Mouse (Mus musculus) forebrain, embryonic 12.5 days (tissue): ENCODE results near the gene Atf7. TPM values are rescaled to one million over a fixed set of nuclear protein-coding genes. Genes with fewer than 3 reads are reported as not detected.
"Not testable (repeated sequence)": the region's sequence is repeated elsewhere in the genome, so short reads cannot be mapped to it uniquely, and the experiment has no call there.

Experiments used
- ATAC-seq: fragments of 200-750 bp; cut with Nextera tagmentation; 2 replicates; pipeline ENCODE4 v1.8.0; 2017; ENCODE audit warnings: moderate TSS enrichment; ENCODE audit not compliant: low FRiP score
- H3K27ac ChIP-seq: fragments of 300-500 bp; sonication (generic); 2 replicates; pipeline ENCODE4 v1.5.1; 2016; ENCODE audit warnings: mild to moderate bottlenecking
- H3K27me3 ChIP-seq: fragments of 300-500 bp; sonication (generic); 2 replicates; pipeline ENCODE4 v1.6.1; 2016; ENCODE audit warnings: mild to moderate bottlenecking
- H3K36me3 ChIP-seq: fragments of 300-500 bp; sonication (generic); replicated peaks from 2 replicates; pipeline ENCODE4 v1.6.1; 2016; ENCODE audit warnings: mild to moderate bottlenecking
- H3K4me1 ChIP-seq: fragments of 300-500 bp; sonication (generic); 2 replicates; pipeline ENCODE4 v1.6.1; 2016
- H3K4me2 ChIP-seq: fragments of 300-500 bp; sonication (generic); 2 replicates; pipeline ENCODE4 v1.6.1; 2016; ENCODE audit warnings: mild to moderate bottlenecking, moderate library complexity
- H3K4me3 ChIP-seq: fragments of 300-500 bp; sonication (generic); replicated peaks from 2 replicates; pipeline ENCODE4 v1.5.1; 2016; ENCODE audit warnings: mild to moderate bottlenecking
- H3K9ac ChIP-seq: fragments of 300-500 bp; sonication (generic); 2 replicates; pipeline ENCODE4 v1.6.1; 2016; ENCODE audit warnings: mild to moderate bottlenecking
- H3K9me3 ChIP-seq: fragments of 300-500 bp; sonication (generic); 2 replicates; pipeline ENCODE4 v1.6.1; 2016
- WGBS: fragments of 180-500 bp; shearing (Covaris S2); methylation state at CpG from one replicate; pipeline ENCODE4 v1.1.7; 2016; 5-methylcytosine and 5-hydroxymethylcytosine counted together
- polyA plus RNA-seq: library from polyadenylated mRNA; unstranded; fragments of >200 nt; fragmentation: Nextera tagmentation; extraction: Ambion mirVana; gene quantifications from 2 replicates; pipeline ENCODE4 v1.2.1, GENCODE M21; 2016

The Atf7 gene
- polyA plus RNA-seq, 1 experiment from 2014 or later = 21.6 TPM

- H3K4me1 ChIP-seq = no peaks in the 10 kb centered on the region
- no peaks in the 10 kb centered on the region for H3K36me3 ChIP-seq
- H3K9me3 ChIP-seq = no peaks in the 10 kb centered on the region
- no peak overlapping the region for H3K4me3 ChIP-seq
- no peak overlapping the region for H3K4me2 ChIP-seq
- H3K9ac ChIP-seq = no peak overlapping the region
- no peak for ATAC-seq
- H3K27ac ChIP-seq = no peak overlapping the region
- H3K27me3 ChIP-seq = no peaks in the 10 kb centered on the region
Observed at GRCm38 (mm10) chr15:102614224-102614623, 11.0 kb downstream of the Atf7 start.

GRCm38 (mm10) chr15:102612966-102613365 is 12.3 kb downstream of the Atf7 start:
- H3K27ac ChIP-seq = no peak overlapping the region
- no peak overlapping the region for H3K9ac ChIP-seq
- H3K9me3 ChIP-seq = no peaks in the 10 kb centered on the region
- H3K36me3 ChIP-seq = no peaks in the 10 kb centered on the region
- no peak for ATAC-seq
- no peaks in the 10 kb centered on the region for H3K4me1 ChIP-seq
- H3K4me2 ChIP-seq = no peak overlapping the region
- no peak overlapping the region for H3K4me3 ChIP-seq
- H3K27me3 ChIP-seq = no peaks in the 10 kb centered on the region

- not testable (repeated sequence) for H3K4me1 ChIP-seq, H3K9me3 ChIP-seq, H3K27ac ChIP-seq, H3K36me3 ChIP-seq, ATAC-seq, H3K9ac ChIP-seq, H3K4me3 ChIP-seq, H3K27me3 ChIP-seq, H3K4me2 ChIP-seq
- WGBS = 68% methylated on average over 1 of the region's 1 CpGs
Observed at GRCm38 (mm10) chr15:102608586-102608985, 16.7 kb downstream of the Atf7 start.

GRCm38 (mm10) chr15:102593996-102594656 is 31.1 kb downstream of the Atf7 start:
- no peaks in the 10 kb centered on the region for H3K9me3 ChIP-seq
- H3K27me3 ChIP-seq = no peaks in the 10 kb centered on the region
- H3K4me2 ChIP-seq = no peak overlapping the region
- ATAC-seq = no peak
- H3K9ac ChIP-seq = no peak overlapping the region
- WGBS = 70% methylated on average over 8 of the region's 8 CpGs
- H3K4me1 ChIP-seq = peaks cover 5% of the 10 kb centered on the region
- H3K4me3 ChIP-seq = no peak overlapping the region
- no peak overlapping the region for H3K27ac ChIP-seq
- no peaks in the 10 kb centered on the region for H3K36me3 ChIP-seq

GRCm38 (mm10) chr15:102592674-102593073 is 32.6 kb downstream of the Atf7 start:
- no peak overlapping the region for H3K4me2 ChIP-seq
- ATAC-seq = no peak
- no peaks in the 10 kb centered on the region for H3K27me3 ChIP-seq
- 60% methylated on average over 1 of the region's 1 CpGs for WGBS
- no peak overlapping the region for H3K4me3 ChIP-seq
- no peaks in the 10 kb centered on the region for H3K36me3 ChIP-seq
- no peak overlapping the region for H3K27ac ChIP-seq
- peaks cover 5% of the 10 kb centered on the region for H3K4me1 ChIP-seq
- no peak overlapping the region for H3K9ac ChIP-seq
- no peaks in the 10 kb centered on the region for H3K9me3 ChIP-seq

GRCm38 (mm10) chr15:102590567-102590966 is 34.7 kb downstream of the Atf7 start:
- Histone ChIP-seq H3K27ac (no peak overlapping the region), H3K9ac (no peak overlapping the region), H3K4me3 (no peak overlapping the region), H3K9me3 (no peaks in the 10 kb centered on the region), H3K27me3 (no peaks in the 10 kb centered on the region), H3K4me2 (no peak overlapping the region), H3K36me3 (no peaks in the 10 kb centered on the region), H3K4me1 (peaks cover 7% of the 10 kb centered on the region)
- WGBS = 98% methylated on average over 1 of the region's 1 CpGs
- ATAC-seq = no peak

- peaks cover 12% of the 10 kb centered on the region for H3K4me1 ChIP-seq
- no peak overlapping the region for H3K27ac ChIP-seq
- H3K9ac ChIP-seq = no peak overlapping the region
- H3K36me3 ChIP-seq = no peaks in the 10 kb centered on the region
- WGBS = 96% methylated on average over 8 of the region's 8 CpGs
- no peaks in the 10 kb centered on the region for H3K9me3 ChIP-seq
- no peaks in the 10 kb centered on the region for H3K27me3 ChIP-seq
- no peak overlapping the region for H3K4me3 ChIP-seq
- H3K4me2 ChIP-seq = no peak overlapping the region
- no peak for ATAC-seq
Observed at GRCm38 (mm10) chr15:102589826-102590225, 35.4 kb downstream of the Atf7 start.

GRCm38 (mm10) chr15:102585501-102585900 is 39.8 kb downstream of the Atf7 start:
- ATAC-seq = no peak
- H3K9me3 ChIP-seq = no peaks in the 10 kb centered on the region
- peaks cover 21% of the 10 kb centered on the region for H3K4me1 ChIP-seq
- H3K27ac ChIP-seq = peak overlapping the region; percentile 48; the same call in 1 of the 2 replicates
- no peak overlapping the region for H3K4me2 ChIP-seq
- no peaks in the 10 kb centered on the region for H3K36me3 ChIP-seq
- no peaks in the 10 kb centered on the region for H3K27me3 ChIP-seq
- H3K9ac ChIP-seq = no peak overlapping the region
- 57% methylated on average over 5 of the region's 5 CpGs for WGBS
- no peak overlapping the region for H3K4me3 ChIP-seq

- Histone ChIP-seq H3K36me3 (no peaks in the 10 kb centered on the region), H3K4me2 (peak overlapping the region; percentile 33), H3K27ac (peak overlapping the region; percentile 81), H3K4me3 (no peak overlapping the region), H3K4me1 (peaks cover 21% of the 10 kb centered on the region), H3K9me3 (no peaks in the 10 kb centered on the region), H3K9ac (peak overlapping the region; percentile 21; the same call in 1 of the 2 replicates), H3K27me3 (no peaks in the 10 kb centered on the region)
- peak; percentile 58; the same call in 1 of the 2 replicates for ATAC-seq
- WGBS = 16% methylated on average over 8 of the region's 8 CpGs
Observed at GRCm38 (mm10) chr15:102583708-102584383, 41.4 kb downstream of the Atf7 start.

GRCm38 (mm10) chr15:102581205-102581604 is 44.1 kb downstream of the Atf7 start:
- H3K27ac ChIP-seq = no peak overlapping the region
- no peak for ATAC-seq
- 93% methylated on average over 1 of the region's 1 CpGs for WGBS
- H3K27me3 ChIP-seq = no peaks in the 10 kb centered on the region
- no peaks in the 10 kb centered on the region for H3K9me3 ChIP-seq
- peaks cover 26% of the 10 kb centered on the region for H3K4me1 ChIP-seq
- no peaks in the 10 kb centered on the region for H3K36me3 ChIP-seq
- H3K9ac ChIP-seq = no peak overlapping the region
- H3K4me2 ChIP-seq = no peak overlapping the region
- H3K4me3 ChIP-seq = no peak overlapping the region

GRCm38 (mm10) chr15:102578351-102578750 is 46.9 kb downstream of the Atf7 start:
- H3K4me3 ChIP-seq = no peak overlapping the region
- peaks cover 10% of the 10 kb centered on the region for H3K4me1 ChIP-seq
- H3K9ac ChIP-seq = no peak overlapping the region
- H3K36me3 ChIP-seq = no peaks in the 10 kb centered on the region
- H3K27me3 ChIP-seq = no peaks in the 10 kb centered on the region
- H3K4me2 ChIP-seq = no peak overlapping the region
- H3K9me3 ChIP-seq = no peaks in the 10 kb centered on the region
- no peak overlapping the region for H3K27ac ChIP-seq
- ATAC-seq = no peak
- WGBS = 86% methylated on average over 2 of the region's 2 CpGs

GRCm38 (mm10) chr15:102576972-102577371 is 48.3 kb downstream of the Atf7 start:
- Histone ChIP-seq H3K4me2 (no peak overlapping the region), H3K4me3 (no peak overlapping the region), H3K9me3 (no peaks in the 10 kb centered on the region), H3K4me1 (peaks cover 5% of the 10 kb centered on the region), H3K27ac (no peak overlapping the region), H3K36me3 (no peaks in the 10 kb centered on the region), H3K9ac (no peak overlapping the region), H3K27me3 (no peaks in the 10 kb centered on the region)
- WGBS = 57% methylated on average over 1 of the region's 1 CpGs
- ATAC-seq = no peak

GRCm38 (mm10) chr15:102572081-102572480 is 53.2 kb downstream of the Atf7 start:
- ATAC-seq = no peak
- Histone ChIP-seq H3K9me3 (no peaks in the 10 kb centered on the region), H3K27me3 (no peaks in the 10 kb centered on the region), H3K36me3 (no peaks in the 10 kb centered on the region), H3K9ac (no peak overlapping the region), H3K27ac (no peak overlapping the region), H3K4me1 (peaks cover 3% of the 10 kb centered on the region), H3K4me3 (no peak overlapping the region), H3K4me2 (no peak overlapping the region)
- 90% methylated on average over 3 of the region's 3 CpGs for WGBS
